Mouse (Mus musculus) B cell, adult (primary cell): ENCODE data around the gene Cpxm2. TPM values are rescaled to one million over a fixed set of nuclear protein-coding genes. Genes with fewer than 3 reads are reported as not detected.

Experiments
- total RNA-seq: library from RNA; stranded (reverse); gene quantifications from 4 replicates; pipeline ENCODE4 v1.2.4, GENCODE M21; 2023; ENCODE audit not compliant: inconsistent age

Gene Cpxm2
- total RNA-seq, result not detected in 4 replicates

GRCm38 (mm10) chr7:132154368-132154961 lies at the start of gene Cpxm2:
Gene Cpxm2, minus strand, starts transcription at chr7:132154739.

Other genes with a start within 250 kb of the Cpxm2 start
- gene Gpr26, start 188.3 kb downstream of the Cpxm2 start, total RNA-seq, result not detected in 4 replicates
- 95.7 to 104 TPM (median 98.2 TPM) in 4 replicates for gene Chst15, start 162.5 kb upstream of the Cpxm2 start, total RNA-seq